15 mouse cellular contexts compared by ENCODE assay signal in genomic region chr17:84351912-84352789, GRCm38 (mm10).
DNase-seq lines count a peak whose midpoint lies in the region; ATAC-seq and TF ChIP-seq lines count a peak whose summit lies in the region.
"Had no signal": no experiment of that assay in that cellular context is flagged by ENCODE, and none has a peak within 500 bp of the region (broad histone marks: within the 10 kb centered on the region; RNA-seq: fewer than 3 reads in every experiment).

No protein-coding gene starts in this region.

- no peak for TF ChIP-seq CTCF in lung, embryonic 14.5 days (IDR thresholded peaks at IDR 0.05; ENCODE audit: low read depth)
- no peak for TF ChIP-seq CTCF in ES-Bruce4 (IDR thresholded peaks at IDR 0.05; ENCODE audit: low read depth, low read length)
- TF ChIP-seq CTCF in liver, postnatal 0 days (IDR thresholded peaks at IDR 0.05; ENCODE audit: low read depth): no peak

- H3K4me3 ChIP-seq in lung, embryonic 14.5 days (ENCODE audit: low read depth, low read length): no peak overlapping the region
- no peak overlapping the region for H3K4me3 ChIP-seq in ES-Bruce4 (ENCODE audit: low read depth, low read length)
- H3K4me3 ChIP-seq in liver, postnatal 0 days (ENCODE audit: low read depth, low read length): no peak overlapping the region
- H3K4me3 ChIP-seq: erythroblast, embryonic 14.5 days; heart, embryonic 15.5 days; neural tube, embryonic 12.5 days had no signal

- no peak for ATAC-seq in lung, embryonic 14.5 days (ENCODE audit: insufficient read depth)
- peak; percentile 54; the same call in 1 of the 2 replicates for ATAC-seq in erythroid progenitor cell, adult 5-6 weeks (replicated peaks; ENCODE audit: low FRiP score, poor library complexity, severe bottlenecking)
- peak; percentile 53 for ATAC-seq in liver, postnatal 0 days

- no peak overlapping the region for H3K9ac ChIP-seq in lung, embryonic 14.5 days
- H3K9ac ChIP-seq in ES-Bruce4 (ENCODE audit: low read depth, poor library complexity, severe bottlenecking): no peak overlapping the region
- H3K9ac ChIP-seq in liver, postnatal 0 days (replicated peaks): no peak overlapping the region
- H3K9ac ChIP-seq: heart, embryonic 15.5 days; neural tube, embryonic 12.5 days had no signal

- peak overlapping the region; percentile 39; the same call in 1 of the 2 replicates for H3K27ac ChIP-seq in lung, embryonic 14.5 days (ENCODE audit: low read depth)
- H3K27ac ChIP-seq in ES-Bruce4 (ENCODE audit: insufficient read depth, low read length): peak overlapping the region; percentile 50; the same call in 1 of the 2 replicates
- no peak overlapping the region for H3K27ac ChIP-seq in liver, postnatal 0 days (ENCODE audit: low read depth)
- H3K27ac ChIP-seq: heart, embryonic 15.5 days; neural tube, embryonic 12.5 days had no signal

- H3K4me1 ChIP-seq in lung, embryonic 14.5 days (ENCODE audit: insufficient read depth): peaks cover 5% of the 10 kb centered on the region; the same call in 1 of the 2 replicates
- peaks cover 15% of the 10 kb centered on the region for H3K4me1 ChIP-seq in ES-Bruce4 (ENCODE audit: control insufficient read depth, insufficient read depth, low read length)
- H3K4me1 ChIP-seq in liver, postnatal 0 days (ENCODE audit: insufficient read depth): 0 out of 2 replicates have a peak, but pooled peaks cover 2% of the 10 kb centered on the region

- H3K36me3 ChIP-seq in lung, embryonic 14.5 days (ENCODE audit: insufficient read depth): 0 out of 2 replicates have a peak, but pooled peaks cover 11% of the 10 kb centered on the region
- H3K36me3 ChIP-seq in ES-Bruce4 (ENCODE audit: control insufficient read depth, insufficient read depth, low read length, poor library complexity, severe bottlenecking): peaks cover 6% of the 10 kb centered on the region; the same call in 1 of the 2 replicates
- no peaks in the 10 kb centered on the region; the same call in 1 of the 2 replicates for H3K36me3 ChIP-seq in liver, postnatal 0 days (replicated peaks; ENCODE audit: insufficient read depth, low read length)
- H3K36me3 ChIP-seq: heart, embryonic 15.5 days had no signal

- H3K9me3 ChIP-seq in lung, embryonic 14.5 days (ENCODE audit: low read depth, low read length): no peaks in the 10 kb centered on the region
- H3K9me3 ChIP-seq in ES-Bruce4 (replicated peaks; ENCODE audit: control insufficient read depth, insufficient read depth, low read length, poor library complexity, severe bottlenecking): no peaks in the 10 kb centered on the region
- no peaks in the 10 kb centered on the region for H3K9me3 ChIP-seq in liver, postnatal 0 days (ENCODE audit: low read length)
- H3K9me3 ChIP-seq: G1E; heart, embryonic 15.5 days; neural tube, embryonic 12.5 days had no signal

- H3K4me2 ChIP-seq in lung, embryonic 14.5 days: no peak overlapping the region
- no peak overlapping the region for H3K4me2 ChIP-seq in liver, postnatal 0 days (ENCODE audit: low read depth, low read length)
- H3K4me2 ChIP-seq: heart, embryonic 15.5 days; neural tube, embryonic 12.5 days had no signal

- no peak for TF ChIP-seq POLR2A in ES-Bruce4 (IDR thresholded peaks at IDR 0.05; ENCODE audit: insufficient read depth, low read length)

- TF ChIP-seq EP300 in ES-Bruce4 (IDR thresholded peaks at IDR 0.05; ENCODE audit: insufficient read depth, low read depth, low read length): no peak
- TF ChIP-seq EP300 in liver, postnatal 0 days (IDR thresholded peaks at IDR 0.05; ENCODE audit: low read depth): peak; percentile 77; the same call in 1 of the 2 replicates

- no peaks in the 10 kb centered on the region for H3K27me3 ChIP-seq in lung, embryonic 14.5 days (ENCODE audit: insufficient read depth, low read length)
- no peaks in the 10 kb centered on the region for H3K27me3 ChIP-seq in ES-Bruce4 (ENCODE audit: control insufficient read depth, insufficient read depth, low read length, poor library complexity, severe bottlenecking)
- H3K27me3 ChIP-seq in liver, postnatal 0 days (ENCODE audit: insufficient read depth, low read length): no peaks in the 10 kb centered on the region
- H3K27me3 ChIP-seq: heart, embryonic 15.5 days; neural tube, embryonic 12.5 days had no signal

- 70% methylated on average over 9 of the region's 9 CpGs for WGBS in lung, embryonic 14.5 days
- 64% methylated on average over 9 of the region's 9 CpGs for whole genome bisulfite sequencing in liver, postnatal 0 days (ENCODE audit: insufficient replicate concordance)

- no peak for DNase-seq in lung, embryonic 14.5 days
- no peak for DNase-seq in lung, postnatal 36 days
- DNase-seq in liver, postnatal 0 days: no peak
- no peak for DNase-seq in adrenal gland, adult 8-10 months
- no peak for DNase-seq in adrenal gland, postnatal 10 days
- DNase-seq in kidney, adult 8-10 months: no peak
- DNase-seq: kidney, adult 9 months; lung, postnatal 10 days; right cerebral cortex, adult 18-20 months had no signal
